Mouse (Mus musculus) right cerebral cortex, postnatal 4 days (tissue): ENCODE measurements at regions not wholly inside any gene's neighbourhood (a gene's known extent, or its start where the extent isn't known, plus 50 kb on each side); places are given as distances from the start of the nearest gene placed in this dataset.

Experiments used
- DNase-seq: peaks from one replicate; pipeline ENCODE4 v3.0.0-alpha.2; 2022

DNA sequence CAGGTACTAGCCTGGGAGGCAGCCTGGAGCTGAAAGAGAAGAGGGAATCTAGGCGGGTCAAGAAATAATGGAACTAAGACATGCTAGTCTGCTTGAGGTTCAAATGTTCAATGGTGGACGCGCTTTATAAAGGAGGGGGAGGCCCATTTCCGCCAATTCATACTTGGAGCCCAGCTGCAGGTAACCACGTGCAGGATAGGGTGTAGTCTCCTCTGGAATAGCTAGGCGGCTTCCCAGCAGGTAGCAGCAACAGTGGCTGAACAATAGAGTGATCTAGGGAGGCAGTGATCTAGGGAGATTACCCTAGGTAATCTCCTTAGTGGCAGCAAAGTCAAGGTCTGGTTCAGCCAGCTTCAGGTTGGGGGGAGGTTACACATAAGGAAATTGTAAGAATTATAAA is 134.6 kb downstream of the Sh2d4b start:
- no peak for DNase-seq

DNA sequence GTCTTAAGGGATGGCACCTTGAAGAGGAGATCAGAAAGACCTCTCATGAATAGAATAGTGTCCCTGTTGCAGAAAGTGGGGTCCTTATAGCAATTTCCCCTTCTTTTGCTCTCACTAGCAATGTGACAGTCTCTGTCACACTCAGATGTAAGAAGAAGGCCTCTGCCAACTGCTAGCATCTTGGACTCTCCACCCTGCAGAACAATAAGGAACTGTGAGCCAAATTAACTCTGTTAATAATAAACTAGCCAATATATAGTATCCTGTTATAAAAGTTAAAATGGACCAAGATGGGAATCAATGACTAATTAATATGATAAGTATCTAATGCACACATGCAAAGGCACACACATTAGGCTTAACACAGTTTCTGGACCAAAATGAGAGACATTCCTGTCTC is 152.5 kb downstream of the Sh2d4b start:
- DNase-seq = no peak

DNA sequence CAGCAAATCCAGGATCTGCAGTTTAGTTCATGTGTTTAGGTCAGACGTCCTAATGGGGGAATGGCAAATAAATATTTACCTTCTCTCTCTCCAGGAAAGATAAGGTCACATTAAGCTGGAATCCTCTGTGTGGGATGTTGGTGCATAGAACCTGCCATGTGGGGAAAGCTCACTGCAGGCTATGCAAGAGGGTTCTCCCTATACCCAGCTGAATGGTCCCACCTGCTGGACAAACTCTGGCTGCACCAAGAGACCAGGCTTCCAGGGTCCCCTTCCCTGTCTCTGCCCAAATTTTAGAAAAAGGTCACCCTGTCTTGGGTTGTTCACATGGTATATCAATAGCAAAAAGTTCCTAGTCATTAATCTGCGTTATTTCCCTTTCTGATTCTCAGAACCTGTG is 161.2 kb downstream of the Sh2d4b start:
- DNase-seq = peak; percentile 60

DNA sequence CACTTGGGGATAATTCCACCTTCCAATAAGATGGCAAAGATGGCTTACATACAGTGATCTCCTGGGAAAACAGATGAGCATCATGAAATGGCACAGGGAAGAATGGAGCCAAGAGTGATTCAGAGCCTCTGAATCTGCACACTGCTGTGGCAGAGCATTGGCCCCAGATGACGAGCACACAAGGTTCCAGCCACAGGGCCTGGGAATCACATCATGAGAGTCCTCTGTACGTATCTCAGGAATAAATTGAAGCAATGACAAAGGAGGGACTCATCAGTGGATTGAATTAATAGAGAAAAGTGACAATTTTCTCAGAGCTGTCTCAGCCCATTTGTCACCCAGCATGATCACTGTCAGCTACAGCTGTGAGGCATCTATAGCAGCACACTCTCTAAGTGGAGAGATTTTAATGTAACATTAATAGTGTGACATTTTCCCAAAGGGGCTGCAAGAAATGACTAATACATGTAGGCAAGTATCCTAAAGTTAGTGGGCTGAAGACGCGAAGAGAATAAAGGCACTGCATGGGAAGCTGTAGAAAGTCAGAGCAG is 184.0 kb downstream of the Sh2d4b start:
- no peak for DNase-seq

DNA sequence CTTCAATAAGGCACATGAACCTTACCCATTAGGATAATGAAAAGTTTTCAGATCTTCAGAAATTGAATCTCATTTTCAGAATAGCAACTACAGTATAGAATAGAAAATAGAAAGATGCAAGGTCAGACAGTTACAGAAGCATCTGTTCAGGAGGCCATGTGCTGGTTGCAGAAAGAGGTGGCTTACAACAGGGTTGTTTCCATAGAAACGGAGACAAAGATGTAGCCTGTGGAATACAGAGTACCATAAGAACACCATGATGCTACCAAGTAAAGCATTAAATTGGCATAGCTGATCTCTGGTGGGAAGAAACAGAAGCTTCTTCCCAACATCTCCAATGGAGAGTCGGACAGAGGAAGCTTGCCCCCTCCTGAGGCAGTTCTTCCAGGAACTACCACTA is 185.6 kb downstream of the Sh2d4b start:
- no peak for DNase-seq

DNA sequence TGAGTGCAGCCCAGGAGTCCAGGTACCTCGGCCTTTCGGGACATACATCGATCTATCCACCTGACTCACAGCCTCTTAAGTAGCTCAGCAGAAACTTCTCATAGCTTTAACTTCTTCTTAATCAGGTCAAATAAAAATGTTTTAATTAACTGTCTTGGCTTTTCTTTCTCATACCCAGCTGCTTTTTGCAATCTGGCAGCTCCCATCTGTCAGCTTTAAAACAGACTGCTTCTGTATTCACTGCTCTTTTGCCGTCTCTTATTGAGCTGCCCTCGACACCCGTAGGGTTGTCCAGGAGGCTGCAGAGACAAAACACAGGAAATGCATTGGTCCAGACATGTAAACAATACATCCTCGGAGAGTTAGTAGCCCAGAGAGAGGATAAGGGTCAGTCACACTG is 189.6 kb downstream of the Sh2d4b start:
- no peak for DNase-seq

DNA sequence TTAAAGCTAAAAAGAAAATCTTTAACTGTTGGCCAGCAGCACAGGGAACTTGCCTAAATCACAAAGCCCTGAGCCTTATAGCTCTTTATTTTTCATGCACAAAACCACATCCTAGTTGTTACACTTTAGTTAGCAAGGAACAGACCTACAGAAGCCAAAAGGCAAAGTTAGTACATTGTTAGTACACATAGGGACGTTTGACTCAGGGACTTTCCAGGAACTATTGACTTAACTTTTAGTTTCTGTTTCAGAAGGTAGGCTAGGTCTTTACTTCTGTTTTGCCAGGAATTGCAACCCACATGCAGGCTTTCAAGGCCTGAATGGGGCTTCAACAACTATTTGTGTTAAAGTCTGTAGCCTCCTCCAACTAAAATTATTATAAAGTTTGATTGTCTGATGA is 211.4 kb downstream of the Sh2d4b start:
- DNase-seq = no peak

DNA sequence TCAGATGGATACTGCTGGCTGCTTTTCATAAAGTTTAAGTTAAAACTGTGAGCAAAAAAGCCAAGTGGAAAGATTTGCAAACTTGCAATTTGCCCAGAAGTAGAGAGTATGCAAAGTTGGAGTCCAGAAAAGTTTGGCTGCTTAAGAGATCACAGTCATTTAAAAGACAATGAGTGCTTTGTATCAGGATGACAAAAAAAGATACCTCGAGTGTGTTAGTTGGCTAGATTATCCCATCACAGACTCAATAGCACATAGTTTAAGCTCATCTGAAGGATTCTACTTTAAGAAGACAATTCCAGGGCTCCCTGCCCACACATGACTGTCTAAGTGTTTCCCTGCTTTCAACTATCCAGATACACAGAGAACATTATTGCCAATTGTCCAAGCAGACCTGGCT is 239.5 kb downstream of the Sh2d4b start:
- no peak for DNase-seq
